Mouse (Mus musculus): ENCODE measurements at regions not wholly inside any gene's neighbourhood (a gene's known extent, or its start where the extent isn't known, plus 50 kb on each side); places are given as distances from the start of the nearest gene placed in this dataset.

GRCm38 (mm10) chr12:26972495-26973113 lies 369.8 kb downstream of the Sox11 start:
- TF ChIP-seq CTCF (IDR thresholded peaks at IDR 0.05; ENCODE audit: low read depth), result no peak
- TF ChIP-seq EP300 (optimal IDR thresholded peaks at IDR 0.05), result no peak
